Mouse (Mus musculus): ENCODE measurements at regions not wholly inside any gene's neighbourhood (a gene's known extent, or its start where the extent isn't known, plus 50 kb on each side); places are given as distances from the start of the nearest gene placed in this dataset.
"Not testable (repeated sequence)": the region's sequence is repeated elsewhere in the genome, so short reads cannot be mapped to it uniquely, and the experiment has no call there.

DNA sequence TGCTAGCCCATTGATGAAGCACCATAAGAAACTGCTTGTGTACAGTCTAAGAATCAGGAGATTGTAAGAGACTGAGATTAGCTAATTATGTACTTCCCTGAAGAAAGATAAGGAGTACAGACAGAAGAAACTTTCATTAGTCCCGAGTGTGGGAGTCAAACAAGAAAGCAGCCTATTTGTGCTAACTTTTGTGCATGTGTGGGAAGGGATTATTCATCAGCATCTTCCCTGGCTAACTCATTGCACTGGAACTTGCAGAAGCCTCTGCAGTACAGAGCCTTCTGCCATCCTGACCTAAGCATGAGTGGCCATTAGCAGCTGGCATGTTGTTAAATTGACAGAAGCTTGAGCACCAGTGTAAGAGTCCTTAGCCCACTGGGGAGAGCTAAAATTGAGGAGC lies 619.5 kb downstream of the Hdgfl1 start:
- ATAC-seq (no peak), DNase-seq (no peak)
- Histone ChIP-seq H3K9me3 (ENCODE audit: low read length) (no peaks in the 10 kb centered on the region), H3K27me3 (ENCODE audit: insufficient read depth, low read length) (no peaks in the 10 kb centered on the region), H3K4me2 (ENCODE audit: low read depth, low read length) (no peak overlapping the region), H3K9ac (replicated peaks) (no peak overlapping the region), H3K36me3 (replicated peaks; ENCODE audit: insufficient read depth, low read length) (no peaks in the 10 kb centered on the region), H3K4me1 (ENCODE audit: insufficient read depth) (no peaks in the 10 kb centered on the region), H3K4me3 (ENCODE audit: low read depth, low read length) (no peak overlapping the region), H3K27ac (ENCODE audit: low read depth) (no peak overlapping the region)
- WGBS (ENCODE audit: insufficient replicate concordance) = 49% methylated on average over 1 of the region's 1 CpGs
- TF ChIP-seq CTCF (IDR thresholded peaks at IDR 0.05; ENCODE audit: low read depth) (no peak), EP300 (IDR thresholded peaks at IDR 0.05; ENCODE audit: low read depth) (no peak)

DNA sequence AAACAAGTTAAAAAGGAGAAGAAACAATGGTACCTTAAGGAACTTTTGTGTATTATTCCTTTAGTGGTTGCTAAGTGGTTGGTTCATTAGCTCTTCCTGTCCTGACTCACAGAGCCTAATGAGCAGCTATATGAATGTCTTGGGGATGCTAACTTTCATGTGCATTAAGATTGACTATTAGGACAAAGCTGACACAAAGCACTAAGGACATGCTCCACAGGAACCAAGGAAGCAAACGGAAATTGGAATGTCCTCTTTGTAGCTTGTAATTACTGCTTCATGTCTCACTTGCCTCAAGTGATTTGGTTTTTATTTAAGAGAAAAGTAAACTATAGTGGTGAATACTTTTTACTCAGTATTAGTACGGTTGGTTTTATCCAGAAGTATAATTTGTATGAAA lies 627.2 kb downstream of the Hdgfl1 start:
- Histone ChIP-seq H3K27me3 (ENCODE audit: insufficient read depth, low read length) (no peaks in the 10 kb centered on the region), H3K9ac (replicated peaks) (no peak overlapping the region), H3K4me1 (ENCODE audit: insufficient read depth) (no peaks in the 10 kb centered on the region), H3K36me3 (replicated peaks; ENCODE audit: insufficient read depth, low read length) (no peaks in the 10 kb centered on the region), H3K4me2 (ENCODE audit: low read depth, low read length) (no peak overlapping the region), H3K27ac (ENCODE audit: low read depth) (no peak overlapping the region), H3K4me3 (ENCODE audit: low read depth, low read length) (no peak overlapping the region), H3K9me3 (ENCODE audit: low read length) (no peaks in the 10 kb centered on the region)
- ATAC-seq (no peak), DNase-seq (no peak)
- no peak for TF ChIP-seq EP300 (IDR thresholded peaks at IDR 0.05; ENCODE audit: low read depth)
- no peak for TF ChIP-seq CTCF (IDR thresholded peaks at IDR 0.05; ENCODE audit: low read depth)
- 85% methylated on average over 2 of the region's 2 CpGs for WGBS (ENCODE audit: insufficient replicate concordance)

DNA sequence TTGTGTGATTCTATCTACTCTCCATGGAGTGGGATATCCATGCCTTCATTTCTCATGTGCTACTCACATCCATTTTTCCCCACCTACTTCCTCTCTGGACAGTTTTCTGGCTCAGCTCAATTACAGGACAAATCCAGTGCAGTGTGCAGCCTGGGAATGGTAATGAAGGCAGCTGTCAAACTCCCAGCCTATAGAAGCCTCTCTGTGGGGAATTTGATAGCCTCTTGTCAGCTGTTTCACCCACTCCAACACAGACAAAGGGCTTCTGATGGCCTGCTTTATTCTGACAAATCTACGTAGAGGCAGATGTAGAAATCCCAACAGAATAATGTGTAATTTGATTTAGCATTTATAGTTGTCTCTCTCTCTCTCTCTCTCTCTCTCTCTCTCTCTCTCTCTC lies 650.6 kb downstream of the Hdgfl1 start:
- no peaks in the 10 kb centered on the region for H3K27me3 ChIP-seq (ENCODE audit: insufficient read depth, low read length)
- H3K27ac ChIP-seq (ENCODE audit: low read depth) = no peak overlapping the region
- H3K9me3 ChIP-seq (ENCODE audit: low read length) = no peaks in the 10 kb centered on the region
- H3K9ac ChIP-seq (replicated peaks) = no peak overlapping the region
- TF ChIP-seq CTCF (IDR thresholded peaks at IDR 0.05; ENCODE audit: low read depth) (no peak), EP300 (IDR thresholded peaks at IDR 0.05; ENCODE audit: low read depth) (no peak)
- H3K36me3 ChIP-seq (replicated peaks; ENCODE audit: insufficient read depth, low read length) = no peaks in the 10 kb centered on the region
- 65% methylated on average over 1 of the region's 1 CpGs for WGBS (ENCODE audit: insufficient replicate concordance)
- ATAC-seq (no peak), DNase-seq (no peak)
- H3K4me3 ChIP-seq (ENCODE audit: low read depth, low read length) = no peak overlapping the region
- H3K4me1 ChIP-seq (ENCODE audit: insufficient read depth) = no peaks in the 10 kb centered on the region
- no peak overlapping the region for H3K4me2 ChIP-seq (ENCODE audit: low read depth, low read length)

DNA sequence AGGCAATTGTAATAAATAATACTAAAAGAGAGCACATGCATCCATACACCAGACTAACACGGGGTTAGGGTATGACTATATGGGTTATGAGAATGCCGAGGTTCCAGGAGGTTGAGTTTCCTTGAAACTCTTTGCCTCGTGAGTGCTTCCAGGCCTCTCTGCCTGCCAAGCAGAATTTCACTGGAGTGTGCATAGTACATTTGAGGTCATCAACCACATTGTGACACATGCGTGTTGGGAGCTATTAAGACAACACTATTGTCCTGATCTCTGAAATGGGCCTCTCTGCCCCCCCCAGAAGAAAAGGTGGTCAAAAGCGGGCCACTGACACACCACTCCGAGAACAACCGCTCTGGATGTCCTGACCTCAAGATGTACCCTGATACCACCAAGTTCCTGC lies 655.8 kb downstream of the Hdgfl1 start:
- H3K4me3 ChIP-seq (ENCODE audit: low read depth, low read length) = no peak overlapping the region
- 80% methylated on average over 7 of the region's 7 CpGs for WGBS (ENCODE audit: insufficient replicate concordance)
- H3K4me2 ChIP-seq (ENCODE audit: low read depth, low read length) = no peak overlapping the region
- H3K27me3 ChIP-seq (ENCODE audit: insufficient read depth, low read length) = no peaks in the 10 kb centered on the region
- no peaks in the 10 kb centered on the region for H3K4me1 ChIP-seq (ENCODE audit: insufficient read depth)
- DNase-seq (no peak), ATAC-seq (no peak)
- no peak overlapping the region for H3K27ac ChIP-seq (ENCODE audit: low read depth)
- no peaks in the 10 kb centered on the region for H3K9me3 ChIP-seq (ENCODE audit: low read length)
- no peaks in the 10 kb centered on the region for H3K36me3 ChIP-seq (replicated peaks; ENCODE audit: insufficient read depth, low read length)
- H3K9ac ChIP-seq (replicated peaks) = no peak overlapping the region
- no peak for TF ChIP-seq EP300 (IDR thresholded peaks at IDR 0.05; ENCODE audit: low read depth)
- no peak for TF ChIP-seq CTCF (IDR thresholded peaks at IDR 0.05; ENCODE audit: low read depth)

DNA sequence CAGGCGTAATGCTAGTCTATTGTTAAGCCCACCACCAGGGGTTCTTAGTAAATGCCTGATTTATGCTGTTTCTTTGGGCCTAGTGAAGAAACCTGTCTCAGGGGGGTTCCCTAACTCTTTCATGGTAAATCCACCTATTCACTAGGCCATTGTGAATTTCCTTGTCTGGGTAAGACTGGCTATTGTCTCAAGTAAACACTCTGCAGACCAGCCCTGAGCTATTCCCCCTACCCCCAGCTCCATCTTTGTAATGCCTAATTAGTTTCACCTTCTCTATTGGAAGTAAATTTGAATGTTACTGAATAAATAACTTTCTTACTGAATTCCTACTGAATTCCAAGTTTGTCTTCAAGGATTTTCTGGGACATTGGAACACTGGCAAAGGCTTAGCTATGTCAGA lies 656.2 kb downstream of the Hdgfl1 start:
- 81% methylated on average over 1 of the region's 1 CpGs for WGBS (ENCODE audit: insufficient replicate concordance)
- not testable (repeated sequence) for H3K27ac ChIP-seq (ENCODE audit: low read depth); ATAC-seq; H3K9ac ChIP-seq (replicated peaks); H3K4me1 ChIP-seq (ENCODE audit: insufficient read depth); H3K9me3 ChIP-seq (ENCODE audit: low read length); H3K27me3 ChIP-seq (ENCODE audit: insufficient read depth, low read length); H3K36me3 ChIP-seq (replicated peaks; ENCODE audit: insufficient read depth, low read length); H3K4me3 ChIP-seq (ENCODE audit: low read depth, low read length); H3K4me2 ChIP-seq (ENCODE audit: low read depth, low read length); DNase-seq

DNA sequence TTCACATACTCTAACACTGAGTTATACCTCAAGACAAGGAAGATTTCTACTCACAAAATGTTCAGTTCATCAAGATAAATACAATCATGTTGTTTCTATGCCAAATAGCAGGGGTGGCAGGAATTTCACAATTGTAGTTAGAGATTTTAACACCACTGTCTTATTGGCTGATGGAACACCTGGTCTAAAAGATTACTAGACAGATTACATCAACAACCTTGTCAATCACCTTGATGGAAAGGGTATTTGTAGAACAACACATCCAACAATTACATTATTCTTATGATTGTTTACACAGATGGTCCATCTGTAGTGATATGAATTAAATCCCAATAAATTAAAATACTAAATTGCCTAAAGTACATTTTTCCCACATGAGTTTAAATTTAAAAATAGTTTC lies 657.4 kb downstream of the Hdgfl1 start:
- H3K27me3 ChIP-seq (ENCODE audit: insufficient read depth, low read length) = no peaks in the 10 kb centered on the region
- no peak overlapping the region for H3K27ac ChIP-seq (ENCODE audit: low read depth)
- H3K4me1 ChIP-seq (ENCODE audit: insufficient read depth) = no peaks in the 10 kb centered on the region
- no peak overlapping the region for H3K4me2 ChIP-seq (ENCODE audit: low read depth, low read length)
- DNase-seq = no peak
- no peaks in the 10 kb centered on the region for H3K9me3 ChIP-seq (ENCODE audit: low read length)
- ATAC-seq = no peak
- TF ChIP-seq EP300 (IDR thresholded peaks at IDR 0.05; ENCODE audit: low read depth) (no peak), CTCF (IDR thresholded peaks at IDR 0.05; ENCODE audit: low read depth) (no peak)
- H3K9ac ChIP-seq (replicated peaks) = no peak overlapping the region
- H3K36me3 ChIP-seq (replicated peaks; ENCODE audit: insufficient read depth, low read length) = no peaks in the 10 kb centered on the region
- no peak overlapping the region for H3K4me3 ChIP-seq (ENCODE audit: low read depth, low read length)

DNA sequence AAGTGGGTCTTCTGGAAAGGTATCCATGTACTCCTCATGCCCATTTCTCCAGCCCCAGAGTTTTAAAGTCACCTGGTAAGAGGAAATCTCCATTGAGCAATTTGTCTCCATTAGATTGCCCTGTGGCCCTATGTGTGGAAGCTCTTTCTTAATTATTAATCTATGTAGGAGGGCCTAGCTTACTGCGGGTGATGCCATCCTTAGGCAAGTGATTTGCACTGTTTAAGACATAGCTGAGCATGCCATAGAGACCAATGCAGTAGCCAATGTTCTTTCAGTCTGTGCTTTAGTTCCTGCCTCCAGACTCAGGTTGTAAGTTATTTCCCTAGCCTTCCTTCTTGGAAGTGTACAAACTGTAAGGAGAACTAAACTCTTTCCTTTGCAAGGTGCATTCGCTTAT lies 661.0 kb downstream of the Hdgfl1 start:
- Histone ChIP-seq H3K4me3 (ENCODE audit: low read depth, low read length) (no peak overlapping the region), H3K4me2 (ENCODE audit: low read depth, low read length) (no peak overlapping the region), H3K4me1 (ENCODE audit: insufficient read depth) (no peaks in the 10 kb centered on the region), H3K9me3 (ENCODE audit: low read length) (no peaks in the 10 kb centered on the region), H3K27ac (ENCODE audit: low read depth) (no peak overlapping the region), H3K36me3 (replicated peaks; ENCODE audit: insufficient read depth, low read length) (no peaks in the 10 kb centered on the region), H3K27me3 (ENCODE audit: insufficient read depth, low read length) (no peaks in the 10 kb centered on the region), H3K9ac (replicated peaks) (no peak overlapping the region)
- 79% methylated on average over 2 of the region's 2 CpGs for WGBS (ENCODE audit: insufficient replicate concordance)
- ATAC-seq (no peak), DNase-seq (no peak)
- no peak for TF ChIP-seq EP300 (IDR thresholded peaks at IDR 0.05; ENCODE audit: low read depth)
- TF ChIP-seq CTCF (IDR thresholded peaks at IDR 0.05; ENCODE audit: low read depth) = no peak
